Mouse (Mus musculus) layer of hippocampus, postnatal 10 days (tissue): ENCODE data around the gene Lad1. TPM values are rescaled to one million over a fixed set of nuclear protein-coding genes. Genes with fewer than 3 reads are reported as not detected.
A peak's percentile ranks its signal among the peaks of the same experiment; 100 is the strongest.

ENCODE experiments used
- DNase-seq, 2 experiments: peaks; one replicate each; pipeline ENCODE4 v3.0.0; 2021; ENCODE audit warnings: low spot score in 2 of 2
- total RNA-seq, 2 experiments: library from RNA; stranded (reverse); gene quantifications; 2 replicates each; pipeline ENCODE4 v1.2.3; 2021

The Lad1 gene
- total RNA-seq, 2 experiments from 2014 or later = 0.64 to 1.1 TPM

DNA sequence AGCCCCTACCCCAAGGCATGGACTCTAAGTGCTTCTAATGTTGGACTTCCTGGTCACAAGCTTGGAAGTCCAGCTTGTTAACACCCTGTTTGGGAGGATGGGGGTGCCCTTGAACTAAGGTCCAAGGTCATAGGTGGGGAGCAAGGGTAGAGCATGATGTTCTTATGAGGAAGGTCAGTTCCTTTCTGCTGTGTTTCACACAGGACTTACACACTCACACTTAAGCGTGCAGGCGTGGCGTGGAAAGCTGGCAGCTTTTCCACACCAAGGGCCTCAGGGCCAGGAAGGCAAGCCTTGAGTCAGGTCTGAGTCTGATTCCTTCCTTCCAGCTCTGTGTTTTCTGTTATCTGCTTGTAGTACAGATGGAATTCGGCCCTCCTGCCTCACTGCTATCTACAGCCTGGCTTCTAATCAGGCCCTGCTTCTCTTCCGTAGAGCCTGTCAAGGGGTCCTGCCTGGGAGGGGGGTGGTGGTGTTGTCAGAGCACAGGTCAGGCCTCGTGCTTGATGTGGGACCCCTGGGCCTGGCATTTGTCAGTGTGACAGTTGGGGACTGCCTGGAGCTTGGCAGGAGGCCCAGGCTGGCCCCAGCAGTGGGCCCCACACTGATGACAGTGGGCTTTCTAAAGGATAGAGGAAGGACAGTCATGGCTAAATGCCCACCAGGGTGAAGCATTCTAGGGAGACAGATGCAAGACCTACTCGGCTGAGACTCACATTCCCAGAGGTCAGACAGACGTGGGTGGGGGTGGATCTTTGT, 18.0 kb upstream of the Lad1 start:
- no peak for DNase-seq

GRCm38 (mm10) chr1:135807546-135807945, 10.9 kb upstream of the Lad1 start:
- DNase-seq = no peak

GRCm38 (mm10) chr1:135810180-135810579, 8.2 kb upstream of the Lad1 start:
- no peak for DNase-seq

DNA sequence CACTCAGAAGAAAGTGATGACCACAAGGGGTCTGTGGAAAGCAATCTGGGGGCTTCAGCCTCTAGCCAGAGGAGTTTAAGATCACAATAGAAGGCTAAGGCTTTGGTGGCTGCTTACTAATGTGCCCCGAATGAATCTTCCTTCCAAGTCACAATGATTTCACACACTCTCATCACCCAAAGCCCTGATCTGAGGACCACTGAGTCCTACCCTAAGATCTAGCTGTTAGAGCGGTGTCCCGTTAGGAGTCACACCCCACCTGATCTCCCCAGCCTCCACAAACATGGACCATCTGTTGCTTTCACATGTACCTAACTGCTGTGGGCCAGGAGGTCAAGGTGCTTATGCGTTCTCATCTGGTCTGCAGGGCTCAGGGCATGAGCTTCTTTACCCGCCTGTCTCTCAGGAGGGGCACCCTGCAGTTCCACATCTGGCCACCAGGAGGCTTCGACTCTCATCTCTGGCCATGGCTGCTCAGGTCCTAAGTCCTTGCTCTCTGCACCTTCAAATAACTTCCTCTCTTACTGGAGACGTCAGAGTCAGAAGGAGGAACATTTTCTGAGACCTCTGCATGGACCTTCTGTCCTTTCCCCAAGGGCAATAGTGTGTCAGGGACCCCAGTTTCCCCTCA, 7.3 kb upstream of the Lad1 start:
- DNase-seq = peak; percentile 85 to 87

GRCm38 (mm10) chr1:135812205-135812604, 6.2 kb upstream of the Lad1 start:
- DNase-seq = no peak

DNA sequence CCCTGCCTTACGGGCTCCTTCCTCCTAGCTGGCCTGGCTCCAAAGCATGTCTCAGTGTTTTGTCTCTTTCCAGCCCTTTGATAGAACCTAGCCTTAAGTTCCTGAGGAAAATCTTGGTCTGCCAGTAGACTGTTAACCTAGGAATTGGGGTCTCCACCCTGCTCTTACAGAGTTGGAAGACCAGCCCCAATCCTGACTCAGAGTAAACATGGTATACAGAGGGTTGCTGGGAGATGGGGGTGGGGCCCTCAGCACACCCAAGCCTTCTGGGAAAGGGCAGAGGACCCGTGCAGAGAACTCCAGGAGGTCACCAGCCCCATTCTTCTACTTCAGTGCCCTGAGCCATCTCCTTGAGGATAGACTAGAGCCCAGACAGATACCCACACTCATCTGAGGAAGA, 5.8 kb upstream of the Lad1 start:
- no peak for DNase-seq

- no peak for DNase-seq
Measured at GRCm38 (mm10) chr1:135813071-135813470, 5.3 kb upstream of the Lad1 start.

GRCm38 (mm10) chr1:135813687-135814395, 4.6 kb upstream of the Lad1 start:
- no peak for DNase-seq

GRCm38 (mm10) chr1:135814531-135814930, 3.9 kb upstream of the Lad1 start:
- no peak for DNase-seq

DNA sequence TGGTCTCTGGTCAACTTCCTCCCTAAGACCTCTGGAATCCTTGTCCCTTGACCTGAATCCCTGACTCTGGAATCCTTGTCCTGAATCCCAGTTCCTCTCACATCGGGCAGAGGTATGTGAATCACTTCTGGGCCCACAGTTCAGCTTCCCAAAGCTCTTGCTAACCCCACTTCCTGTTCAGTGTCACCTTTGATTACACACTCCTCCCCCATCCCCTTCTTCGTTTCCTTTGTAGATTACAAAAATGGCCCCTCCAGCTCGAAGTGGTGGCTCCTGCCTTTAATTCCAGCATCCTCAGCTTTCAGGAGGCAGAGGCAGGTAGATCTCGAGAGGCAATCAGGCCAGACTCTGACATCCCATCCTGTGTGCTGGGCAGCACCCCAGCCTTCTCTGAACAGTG, 803 bp upstream of the Lad1 start:
- DNase-seq = no peak

- DNase-seq = no peak
Measured at GRCm38 (mm10) chr1:135820071-135820470, 1.7 kb downstream of the Lad1 start.

- no peak for DNase-seq
Measured at GRCm38 (mm10) chr1:135820736-135821364, 2.5 kb downstream of the Lad1 start.

GRCm38 (mm10) chr1:135821780-135822179, 3.4 kb downstream of the Lad1 start:
- DNase-seq = no peak

DNA sequence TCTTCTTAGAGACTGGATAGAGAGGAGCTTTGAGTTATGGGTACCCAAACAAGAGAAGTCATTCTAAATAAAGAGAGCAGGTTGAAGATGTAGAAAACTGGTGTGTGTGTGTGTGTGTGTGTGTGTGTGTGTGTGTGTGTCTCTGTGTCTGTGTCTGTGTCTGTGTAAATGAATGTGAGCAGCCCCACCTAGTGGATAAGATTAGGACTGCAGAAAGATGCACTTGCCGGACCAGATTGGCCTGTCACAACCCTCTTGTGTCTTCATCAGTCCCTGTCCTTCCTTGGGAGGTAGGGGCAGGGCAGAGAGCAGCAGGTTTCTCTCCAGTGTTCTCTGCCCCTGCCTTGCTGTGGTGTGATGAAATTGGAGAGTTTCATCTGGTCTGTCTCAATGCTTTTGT, 10.5 kb downstream of the Lad1 start:
- DNase-seq = peak; percentile 47 to 48

- DNase-seq = no peak
Measured at GRCm38 (mm10) chr1:135834206-135834859, 15.9 kb downstream of the Lad1 start.

- no peak for DNase-seq
Measured at GRCm38 (mm10) chr1:135834983-135835382, 16.6 kb downstream of the Lad1 start.

GRCm38 (mm10) chr1:135835716-135836483, 17.5 kb downstream of the Lad1 start, which contains the start of gene Tnnt2:
Gene Tnnt2 (plus strand): TSS chr1:135836354.
- DNase-seq = no peak

- no peak for DNase-seq
Measured at GRCm38 (mm10) chr1:135838626-135839025, 20.2 kb downstream of the Lad1 start.

DNA sequence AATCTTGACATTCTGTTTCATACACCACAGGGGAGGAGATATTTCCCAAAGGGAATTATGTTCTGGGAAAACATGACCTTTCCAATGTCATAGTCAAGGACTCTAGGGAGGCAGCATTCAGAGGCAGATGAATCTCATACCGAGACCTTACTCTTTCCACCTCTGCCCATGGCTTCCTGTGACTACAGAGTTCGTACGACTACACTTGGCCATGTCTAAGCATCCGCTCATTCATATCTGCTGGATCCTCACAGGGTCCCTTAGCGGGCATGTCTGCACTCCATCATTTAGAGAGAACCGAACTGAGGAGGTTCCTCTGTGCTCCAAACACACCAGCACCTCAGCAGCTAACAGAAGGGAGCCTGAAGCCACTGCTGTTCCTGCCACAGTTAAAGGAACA, 20.7 kb downstream of the Lad1 start:
- DNase-seq = no peak

GRCm38 (mm10) chr1:135840675-135841395, 22.4 kb downstream of the Lad1 start:
- no peak for DNase-seq
